Mouse (Mus musculus) forebrain, embryonic 13.5 days (tissue): ENCODE measurements around the gene Oosp2. TPM values are rescaled to one million over a fixed set of nuclear protein-coding genes. Genes with fewer than 3 reads are reported as not detected.

ENCODE experiments used
- ATAC-seq: fragments of 200-750 bp; cut with Nextera tagmentation; 2 replicates; pipeline ENCODE4 v1.8.0; 2017
- H3K27ac ChIP-seq: fragments of 300-500 bp; sonication (generic); 2 replicates; pipeline ENCODE4 v1.5.1; 2015; ENCODE audit warnings: inconsistent platforms, mild to moderate bottlenecking, moderate library complexity
- H3K27me3 ChIP-seq: fragments of 300-500 bp; sonication (generic); 2 replicates; pipeline ENCODE4 v1.6.1; 2015; ENCODE audit warnings: mild to moderate bottlenecking, inconsistent platforms
- H3K36me3 ChIP-seq: fragments of 300-500 bp; sonication (generic); 2 replicates; pipeline ENCODE4 v1.6.1; 2015; ENCODE audit warnings: mild to moderate bottlenecking, inconsistent platforms; ENCODE audit not compliant: poor library complexity, severe bottlenecking
- H3K4me1 ChIP-seq: fragments of 300-500 bp; sonication (generic); 2 replicates; pipeline ENCODE4 v1.6.1; 2015; ENCODE audit warnings: inconsistent platforms
- H3K4me2 ChIP-seq: fragments of 300-500 bp; sonication (generic); 2 replicates; pipeline ENCODE4 v1.6.1; 2015; ENCODE audit warnings: inconsistent platforms, mild to moderate bottlenecking, moderate library complexity
- H3K4me3 ChIP-seq: fragments of 300-500 bp; sonication (generic); 2 replicates; pipeline ENCODE4 v1.5.1; 2015; ENCODE audit warnings: mild to moderate bottlenecking, inconsistent platforms
- H3K9ac ChIP-seq: fragments of 300-500 bp; sonication (generic); 2 replicates; pipeline ENCODE4 v1.6.1; 2015; ENCODE audit warnings: mild to moderate bottlenecking, inconsistent platforms
- H3K9me3 ChIP-seq: fragments of 300-500 bp; sonication (generic); replicated peaks from 2 replicates; pipeline ENCODE4 v1.6.1; 2016; ENCODE audit warnings: inconsistent platforms
- WGBS: fragments of 180-500 bp; shearing (Covaris S2); methylation state at CpG from one replicate; pipeline ENCODE4 v1.1.7; 2015; 5-methylcytosine and 5-hydroxymethylcytosine counted together
- polyA plus RNA-seq: library from polyadenylated mRNA; unstranded; fragments of >200 nt; fragmentation: Nextera tagmentation; extraction: Ambion mirVana; gene quantifications from 2 replicates; pipeline ENCODE4 v1.2.1, GENCODE M21; 2015

The Oosp2 gene
- polyA plus RNA-seq, 1 experiment from 2014 or later: not detected

DNA sequence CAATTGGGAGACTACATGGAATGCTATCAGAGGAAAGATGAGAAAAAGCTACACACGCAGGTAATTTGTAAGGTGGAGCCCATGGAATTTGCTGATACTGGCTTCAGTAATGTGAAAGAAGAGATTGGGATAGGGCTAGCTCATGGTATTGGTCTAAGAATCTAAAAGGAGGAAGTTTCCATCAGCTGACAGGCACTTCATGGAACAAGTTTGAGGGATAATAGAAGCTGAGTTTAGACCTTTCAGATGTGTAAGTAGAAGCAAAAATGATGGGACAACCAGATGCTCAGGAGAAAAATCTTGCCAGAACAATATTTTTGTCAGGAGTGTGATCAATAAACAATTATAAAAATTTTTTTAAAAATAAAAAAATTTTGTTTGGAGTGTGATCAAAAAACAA, 26.6 kb downstream of the Oosp2 start:
- no peak overlapping the region for H3K4me3 ChIP-seq
- no peaks in the 10 kb centered on the region for H3K9me3 ChIP-seq
- H3K27me3 ChIP-seq: no peaks in the 10 kb centered on the region
- no peaks in the 10 kb centered on the region for H3K36me3 ChIP-seq
- H3K27ac ChIP-seq: no peak overlapping the region
- no peak overlapping the region for H3K9ac ChIP-seq
- no peaks in the 10 kb centered on the region for H3K4me1 ChIP-seq
- no peak overlapping the region for H3K4me2 ChIP-seq
- WGBS: 85% methylated on average over 1 of the region's 1 CpGs
- ATAC-seq: no peak

DNA sequence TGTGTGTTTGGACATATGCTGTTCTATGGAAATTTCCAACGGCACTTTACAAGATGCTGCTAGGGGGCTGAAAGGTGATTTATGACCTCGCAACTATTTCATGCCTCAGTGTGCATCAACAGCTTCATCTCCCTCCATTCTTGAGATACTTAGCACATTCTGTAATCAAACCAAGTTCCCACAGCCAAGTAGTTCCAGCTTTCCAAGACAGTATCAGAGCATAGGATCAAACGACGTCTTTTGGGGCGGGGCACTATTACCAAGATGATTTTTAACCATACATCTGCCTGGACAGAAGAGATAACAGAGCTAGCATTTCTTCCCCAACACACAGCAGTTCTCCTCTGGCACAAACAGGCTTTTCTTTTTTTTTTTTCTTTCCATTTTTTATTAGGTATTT, 35.1 kb downstream of the Oosp2 start:
- no peaks in the 10 kb centered on the region for H3K9me3 ChIP-seq
- H3K4me2 ChIP-seq: no peak overlapping the region
- H3K27me3 ChIP-seq: no peaks in the 10 kb centered on the region
- H3K4me3 ChIP-seq: no peak overlapping the region
- H3K36me3 ChIP-seq: no peaks in the 10 kb centered on the region
- H3K4me1 ChIP-seq: no peaks in the 10 kb centered on the region
- ATAC-seq: no peak
- no peak overlapping the region for H3K9ac ChIP-seq
- no peak overlapping the region for H3K27ac ChIP-seq
- 81% methylated on average over 5 of the region's 5 CpGs for WGBS

DNA sequence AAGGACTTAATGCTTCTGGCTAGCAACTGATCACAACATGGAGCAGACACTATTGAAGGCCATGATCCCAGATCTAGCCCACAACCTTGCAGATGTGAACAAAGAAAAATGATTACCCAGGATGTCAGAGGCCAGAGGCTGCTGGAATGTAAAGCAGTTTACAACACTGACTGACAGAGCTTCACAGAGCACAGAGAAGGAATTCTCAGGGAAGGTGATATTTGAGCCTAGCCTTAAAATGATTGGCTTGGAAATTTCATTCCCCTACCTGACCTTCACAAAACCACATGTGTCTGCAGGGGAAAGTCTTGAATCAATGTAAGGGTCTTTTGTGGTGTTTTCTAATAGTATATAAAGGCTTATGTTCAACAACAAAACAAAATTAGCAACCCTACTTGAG, 35.6 kb downstream of the Oosp2 start:
- Histone ChIP-seq H3K27me3 (no peaks in the 10 kb centered on the region), H3K4me1 (no peaks in the 10 kb centered on the region), H3K4me2 (no peak overlapping the region), H3K27ac (no peak overlapping the region), H3K36me3 (no peaks in the 10 kb centered on the region), H3K9me3 (no peaks in the 10 kb centered on the region), H3K4me3 (no peak overlapping the region), H3K9ac (no peak overlapping the region)
- ATAC-seq: no peak

DNA sequence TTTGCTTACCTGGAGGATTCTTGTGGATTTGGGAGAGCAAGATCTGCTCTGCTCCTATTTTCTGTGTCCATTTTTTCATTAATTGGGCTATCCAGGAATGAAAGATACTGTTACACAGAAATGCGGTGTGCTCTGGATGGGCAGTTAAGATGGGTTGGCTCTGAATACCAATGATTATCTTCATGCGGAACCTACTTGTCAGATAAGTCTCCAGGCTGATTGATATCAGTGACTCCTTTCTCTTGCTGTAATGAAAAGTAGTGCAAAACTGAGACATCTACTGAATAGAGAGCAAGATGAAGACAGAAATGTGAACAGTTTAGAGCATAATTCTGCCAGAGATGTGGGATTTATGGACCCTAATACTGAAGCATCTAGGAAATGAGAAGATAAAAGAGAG, 36.8 kb downstream of the Oosp2 start, which contains the start of gene Ms4a2:
TSS of gene Ms4a2 (minus strand) at position 169 of the 400 bp plus-strand sequence.
- no peaks in the 10 kb centered on the region for H3K9me3 ChIP-seq
- no peak within 1 kb of the TSS for H3K27ac ChIP-seq
- H3K4me2 ChIP-seq: no peak within 1 kb of the TSS
- no peak within 1 kb of the TSS for H3K9ac ChIP-seq
- no peak within 1 kb of the TSS for H3K4me3 ChIP-seq
- ATAC-seq: no peak
- no peaks in the 10 kb centered on the region for H3K36me3 ChIP-seq
- H3K27me3 ChIP-seq: no peaks in the 10 kb centered on the region
- 92% methylated on average over 2 of the region's 2 CpGs for WGBS
- no peaks in the 10 kb centered on the region for H3K4me1 ChIP-seq

DNA sequence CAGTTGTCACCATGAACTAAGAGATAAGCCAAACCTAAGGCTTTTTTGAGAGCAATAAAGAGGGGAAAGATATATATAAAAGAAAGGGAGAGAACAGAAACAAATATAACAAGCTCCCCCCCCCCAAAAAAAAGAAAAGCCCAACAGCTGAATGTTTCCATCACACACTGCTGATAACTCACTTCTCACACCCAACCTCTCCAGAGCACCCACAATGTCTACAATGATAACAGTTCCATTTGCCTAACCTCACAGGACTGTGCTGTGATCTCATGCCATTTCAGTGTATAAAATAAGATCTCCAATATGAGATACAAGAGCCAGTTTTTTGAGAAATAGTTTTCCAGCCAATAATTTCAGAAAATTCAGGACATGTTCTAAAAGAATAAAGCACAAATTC, 42.4 kb downstream of the Oosp2 start:
- Histone ChIP-seq H3K9ac (no peak overlapping the region), H3K36me3 (no peaks in the 10 kb centered on the region), H3K4me3 (no peak overlapping the region), H3K4me2 (no peak overlapping the region), H3K4me1 (no peaks in the 10 kb centered on the region), H3K9me3 (no peaks in the 10 kb centered on the region), H3K27me3 (no peaks in the 10 kb centered on the region), H3K27ac (no peak overlapping the region)
- ATAC-seq: no peak

DNA sequence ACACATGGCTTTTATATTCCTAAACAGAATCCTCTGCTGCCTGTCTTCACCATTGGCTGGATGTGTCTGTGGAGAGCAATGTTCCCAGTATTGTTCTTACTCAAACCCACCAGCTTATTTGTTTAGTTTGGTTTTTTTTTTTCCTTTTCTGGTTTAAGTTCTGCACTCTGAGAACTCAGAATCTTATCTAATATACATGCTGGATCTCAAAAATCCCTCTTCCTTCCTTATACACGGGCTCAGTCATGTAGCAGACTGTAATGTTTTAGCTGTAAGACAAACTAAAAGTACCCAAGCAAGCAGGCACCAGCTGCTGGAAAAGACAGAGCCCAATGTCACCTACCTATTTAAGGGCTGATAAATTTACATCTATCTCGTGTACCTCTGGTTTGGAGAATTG, 45.6 kb downstream of the Oosp2 start:
- no peak overlapping the region for H3K9ac ChIP-seq
- WGBS: 73% methylated on average over 2 of the region's 2 CpGs
- no peak overlapping the region for H3K27ac ChIP-seq
- no peaks in the 10 kb centered on the region for H3K9me3 ChIP-seq
- no peak for ATAC-seq
- H3K4me3 ChIP-seq: no peak overlapping the region
- no peaks in the 10 kb centered on the region for H3K4me1 ChIP-seq
- H3K27me3 ChIP-seq: no peaks in the 10 kb centered on the region
- no peaks in the 10 kb centered on the region for H3K36me3 ChIP-seq
- no peak overlapping the region for H3K4me2 ChIP-seq

DNA sequence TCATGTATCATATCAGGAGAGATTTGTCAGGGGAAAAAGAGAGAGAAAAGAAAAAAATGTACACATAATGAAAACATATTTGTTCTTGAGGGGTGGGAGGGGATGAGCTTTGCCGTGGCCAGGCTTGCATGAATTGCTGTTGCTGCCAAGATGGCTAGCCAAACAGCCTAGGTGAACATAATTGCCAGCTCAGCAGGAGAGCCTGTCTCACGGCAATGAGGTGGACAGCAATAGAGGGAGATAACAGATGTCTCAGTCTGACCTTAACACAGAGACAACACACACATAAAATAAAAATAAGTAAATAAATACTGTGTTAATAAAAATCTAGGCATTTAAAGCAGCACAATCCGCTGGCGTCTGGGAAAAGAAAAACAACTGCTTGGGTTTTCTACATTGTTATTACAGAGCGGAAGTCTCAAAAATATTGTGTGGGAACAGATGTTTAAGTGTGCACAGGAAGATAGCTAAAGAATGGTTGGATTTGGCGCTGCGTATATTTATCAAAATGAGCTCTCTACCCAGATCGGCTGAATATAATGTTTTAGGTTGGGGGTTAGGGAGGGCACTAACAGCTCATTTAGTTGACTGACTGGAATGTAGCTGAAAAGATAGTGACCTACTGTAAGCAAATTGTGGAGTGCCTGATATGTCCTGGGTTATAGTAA, 46.4 kb downstream of the Oosp2 start:
- no peak overlapping the region for H3K4me3 ChIP-seq
- no peaks in the 10 kb centered on the region for H3K36me3 ChIP-seq
- ATAC-seq: no peak
- no peaks in the 10 kb centered on the region for H3K27me3 ChIP-seq
- no peak overlapping the region for H3K4me2 ChIP-seq
- H3K27ac ChIP-seq: no peak overlapping the region
- H3K9me3 ChIP-seq: no peaks in the 10 kb centered on the region
- no peaks in the 10 kb centered on the region for H3K4me1 ChIP-seq
- no peak overlapping the region for H3K9ac ChIP-seq
- WGBS: 83% methylated on average over 8 of the region's 8 CpGs

DNA sequence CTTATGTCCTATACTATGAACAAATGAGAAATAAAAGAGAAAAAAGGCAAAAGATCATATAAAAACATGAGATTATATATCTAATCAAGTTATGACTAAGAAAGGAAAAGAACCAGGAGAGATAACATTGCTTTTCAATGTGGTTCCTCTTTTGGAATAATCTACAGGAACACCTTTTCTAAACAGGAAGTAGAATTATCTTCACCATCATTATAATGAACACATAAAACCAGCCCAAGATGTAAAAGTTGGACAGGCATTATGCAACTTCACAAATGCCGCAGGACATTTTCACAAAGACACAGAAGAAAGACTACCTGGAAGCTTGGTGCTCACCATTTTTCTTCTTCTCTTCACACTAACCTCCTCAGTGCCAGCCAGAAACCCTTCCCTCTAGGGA, 47.3 kb downstream of the Oosp2 start:
- ATAC-seq: no peak

DNA sequence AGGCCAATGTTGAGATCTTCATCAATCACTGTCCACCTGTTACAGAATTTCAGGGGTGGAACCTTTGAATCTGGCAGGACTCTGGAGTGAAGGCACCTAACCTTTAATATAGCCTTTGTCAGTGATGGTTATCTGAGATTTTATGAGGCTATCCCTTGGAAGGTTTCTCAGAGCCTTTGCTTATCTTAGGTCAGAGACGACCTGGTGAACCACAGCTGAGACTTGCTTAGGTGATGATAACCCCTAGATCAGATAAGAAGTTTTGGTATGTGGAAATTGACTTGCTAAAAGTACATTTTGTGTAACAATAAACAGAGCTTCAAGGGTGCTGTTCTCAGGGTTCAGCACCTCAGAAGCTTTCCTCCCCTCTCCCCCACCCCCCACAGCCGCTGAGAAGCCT, 48.1 kb downstream of the Oosp2 start:
- Histone ChIP-seq H3K4me3 (no peak overlapping the region), H3K27me3 (no peaks in the 10 kb centered on the region), H3K27ac (no peak overlapping the region), H3K36me3 (no peaks in the 10 kb centered on the region), H3K9me3 (no peaks in the 10 kb centered on the region), H3K9ac (no peak overlapping the region), H3K4me1 (no peaks in the 10 kb centered on the region), H3K4me2 (no peak overlapping the region)
- 62% methylated on average over 2 of the region's 2 CpGs for WGBS
- ATAC-seq: no peak

More for the DNA sequence above, 47.3 kb downstream of the Oosp2 start:
- Histone ChIP-seq H3K36me3 (no peaks in the 10 kb centered on the region), H3K27ac (no peak overlapping the region), H3K4me2 (no peak overlapping the region), H3K9ac (no peak overlapping the region), H3K27me3 (no peaks in the 10 kb centered on the region), H3K4me3 (no peak overlapping the region), H3K4me1 (no peaks in the 10 kb centered on the region), H3K9me3 (no peaks in the 10 kb centered on the region)
- 92% methylated on average over 1 of the region's 1 CpGs for WGBS

DNA sequence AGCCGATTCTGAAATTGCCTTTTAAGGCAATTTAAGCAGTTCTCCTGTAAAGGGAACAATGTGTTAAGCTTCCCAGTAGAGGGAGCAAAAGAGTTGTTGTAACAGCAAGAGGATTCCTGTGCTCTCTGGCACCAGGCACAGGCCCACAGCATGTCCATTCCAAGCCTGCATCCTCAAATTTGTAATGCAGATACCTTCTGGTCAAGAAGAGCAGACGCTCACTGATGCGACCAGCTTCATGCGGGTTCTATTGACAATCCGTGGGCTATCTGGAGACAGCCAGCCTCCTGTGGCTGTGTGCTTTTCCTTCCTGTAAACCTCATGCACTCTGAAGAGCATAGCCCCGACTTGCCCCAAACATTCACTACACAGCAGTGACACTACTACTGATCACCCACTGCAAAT, 48.8 kb downstream of the Oosp2 start:
- ATAC-seq: peak; percentile 69; the same call in 1 of the 2 replicates
- Histone ChIP-seq H3K4me2 (no peak overlapping the region), H3K27me3 (no peaks in the 10 kb centered on the region), H3K9ac (no peak overlapping the region), H3K4me1 (no peaks in the 10 kb centered on the region), H3K36me3 (no peaks in the 10 kb centered on the region), H3K9me3 (no peaks in the 10 kb centered on the region), H3K27ac (no peak overlapping the region), H3K4me3 (no peak overlapping the region)
- 34% methylated on average over 6 of the region's 6 CpGs for WGBS

DNA sequence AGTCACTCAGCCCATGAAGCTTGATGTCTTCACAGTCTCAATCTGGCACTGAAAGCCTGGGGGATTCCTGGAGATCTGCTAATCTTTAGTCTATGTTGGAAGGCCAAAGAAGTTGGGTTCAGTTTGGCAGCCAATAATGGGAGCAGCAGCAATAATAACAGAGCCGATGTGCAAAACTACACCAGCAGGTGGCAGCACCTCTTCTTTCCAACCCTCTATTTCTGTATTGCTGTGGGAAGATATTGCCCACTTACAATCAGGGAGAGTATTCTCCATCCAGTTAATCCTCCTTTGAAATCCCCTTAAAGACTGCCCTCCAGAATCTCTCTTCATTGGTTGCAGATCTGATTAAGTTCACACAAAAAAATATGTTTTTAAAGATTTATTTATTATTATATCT, 52.2 kb downstream of the Oosp2 start:
- Histone ChIP-seq H3K4me3 (no peak overlapping the region), H3K9ac (no peak overlapping the region), H3K27me3 (no peaks in the 10 kb centered on the region), H3K4me2 (no peak overlapping the region), H3K4me1 (no peaks in the 10 kb centered on the region), H3K27ac (no peak overlapping the region), H3K36me3 (no peaks in the 10 kb centered on the region), H3K9me3 (no peaks in the 10 kb centered on the region)
- ATAC-seq: no peak; the same call in 1 of the 2 replicates
- WGBS: 28% methylated on average over 1 of the region's 1 CpGs

DNA sequence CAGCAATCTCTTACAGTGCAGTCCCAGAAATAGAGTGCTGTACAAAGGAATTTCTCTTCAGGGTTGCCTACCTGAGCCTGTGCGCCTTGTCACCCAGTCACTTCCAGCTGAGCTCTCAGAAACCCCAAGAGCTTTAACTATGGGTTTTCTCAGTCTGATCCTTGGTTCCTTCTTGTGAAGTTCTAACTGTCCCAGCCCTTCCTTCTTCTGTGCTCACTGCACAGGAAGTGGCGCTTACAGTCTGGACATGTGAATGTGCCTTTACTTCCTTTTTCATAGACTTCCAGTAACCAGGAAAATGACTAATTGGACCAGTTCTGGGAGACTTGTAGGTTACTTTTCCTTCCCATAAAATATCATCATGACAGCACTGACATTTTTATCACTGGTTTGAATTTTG, 55.8 kb downstream of the Oosp2 start, which contains the start of gene Ms4a6d:
TSS of gene Ms4a6d (minus strand) at position 247 of the 400 bp plus-strand sequence.
- H3K4me3 ChIP-seq: no peak within 1 kb of the TSS
- no peaks in the 10 kb centered on the region for H3K4me1 ChIP-seq
- no peaks in the 10 kb centered on the region for H3K9me3 ChIP-seq
- H3K4me2 ChIP-seq: no peak within 1 kb of the TSS
- no peak for ATAC-seq
- WGBS: 94% methylated on average over 2 of the region's 2 CpGs
- no peak within 1 kb of the TSS for H3K9ac ChIP-seq
- H3K27ac ChIP-seq: no peak within 1 kb of the TSS
- no peaks in the 10 kb centered on the region for H3K36me3 ChIP-seq
- no peaks in the 10 kb centered on the region for H3K27me3 ChIP-seq

DNA sequence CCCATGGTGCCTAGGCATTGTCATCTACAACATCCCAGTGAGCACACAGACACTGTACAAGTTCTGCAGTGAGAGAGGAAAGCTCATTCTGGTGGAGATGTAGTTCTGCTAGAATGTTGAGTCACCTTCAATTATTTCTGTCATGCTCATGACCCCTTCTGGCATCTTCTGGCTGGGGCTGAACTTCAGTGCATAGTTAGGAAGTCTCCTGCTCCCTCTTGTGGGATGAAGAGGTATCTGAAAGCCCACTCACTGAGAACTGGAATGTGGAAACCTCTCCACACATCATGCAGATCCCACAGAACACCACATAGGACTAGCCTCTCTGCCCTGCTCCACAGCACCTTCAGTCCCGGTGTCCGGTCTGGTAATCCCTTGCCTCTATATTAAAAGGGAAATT, 58.3 kb downstream of the Oosp2 start:
- no peaks in the 10 kb centered on the region for H3K4me1 ChIP-seq
- no peak for ATAC-seq
- H3K4me2 ChIP-seq: no peak overlapping the region
- H3K36me3 ChIP-seq: no peaks in the 10 kb centered on the region
- no peaks in the 10 kb centered on the region for H3K27me3 ChIP-seq
- H3K9me3 ChIP-seq: no peaks in the 10 kb centered on the region
- H3K27ac ChIP-seq: no peak overlapping the region
- WGBS: 95% methylated on average over 2 of the region's 2 CpGs
- H3K4me3 ChIP-seq: no peak overlapping the region
- no peak overlapping the region for H3K9ac ChIP-seq
